Mouse (Mus musculus): ENCODE measurements around the gene Ccdc126. TPM values are rescaled to one million over a fixed set of nuclear protein-coding genes. Genes with fewer than 3 reads are reported as not detected.

Ccdc126 gene
- polyA plus RNA-seq, 1 experiment from 2014 or later = 4.3 TPM

DNA sequence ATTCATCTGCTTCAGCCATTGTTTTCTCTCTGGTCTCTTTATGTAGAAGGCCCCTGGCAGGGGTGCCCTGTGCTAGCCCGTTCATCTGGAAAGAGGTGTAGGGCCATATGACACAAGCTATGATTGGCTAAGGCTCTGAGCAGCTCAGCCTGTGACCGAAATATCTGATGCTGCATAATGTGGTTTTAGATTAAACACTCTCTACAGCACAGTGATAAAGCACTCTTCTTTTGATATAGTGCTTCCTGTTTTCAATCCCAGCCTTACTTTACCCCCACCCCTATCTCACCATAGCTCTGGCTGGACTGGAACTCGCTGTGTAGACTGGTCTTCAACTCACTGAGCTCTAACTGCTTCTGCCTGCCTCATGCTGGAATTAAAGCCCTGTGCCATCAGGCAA lies 2.3 kb downstream of the Ccdc126 start:
- Histone ChIP-seq H3K4me1 (peaks cover 26% of the 10 kb centered on the region), H3K36me3 (replicated peaks) (no peaks in the 10 kb centered on the region), H3K27ac (no peak overlapping the region), H3K27me3 (ENCODE audit: poor library complexity, severe bottlenecking) (no peaks in the 10 kb centered on the region), H3K4me3 (no peak overlapping the region), H3K9me3 (no peaks in the 10 kb centered on the region)
- WGBS = 85% methylated on average over 3 of the region's 3 CpGs
- no peak for DNase-seq (ENCODE audit: extremely low spot score, low spot score)

DNA sequence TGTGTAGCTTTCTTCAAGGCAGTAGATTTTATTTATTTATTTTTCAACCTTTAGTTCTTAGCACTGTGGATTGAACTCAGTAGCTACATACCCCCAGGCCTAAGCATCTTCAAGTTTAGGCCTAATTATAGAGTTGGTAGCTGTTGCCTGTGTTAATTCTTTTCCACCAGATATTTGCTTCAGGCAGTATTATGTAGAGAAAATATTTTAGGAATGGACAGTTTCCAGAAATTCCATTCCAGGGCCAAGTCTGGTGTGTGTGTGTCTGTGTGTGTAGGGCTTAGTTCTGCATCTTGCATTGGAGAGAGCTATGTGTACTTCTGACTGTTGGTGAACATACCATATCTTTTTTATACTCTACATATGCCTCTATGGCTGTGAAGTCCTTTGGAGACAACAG lies 3.0 kb downstream of the Ccdc126 start:
- Histone ChIP-seq H3K9me3 (no peaks in the 10 kb centered on the region), H3K27me3 (ENCODE audit: poor library complexity, severe bottlenecking) (no peaks in the 10 kb centered on the region), H3K36me3 (replicated peaks) (no peaks in the 10 kb centered on the region), H3K4me3 (no peak overlapping the region), H3K4me1 (peaks cover 26% of the 10 kb centered on the region), H3K27ac (no peak overlapping the region)
- DNase-seq (ENCODE audit: extremely low spot score, low spot score) = no peak

DNA sequence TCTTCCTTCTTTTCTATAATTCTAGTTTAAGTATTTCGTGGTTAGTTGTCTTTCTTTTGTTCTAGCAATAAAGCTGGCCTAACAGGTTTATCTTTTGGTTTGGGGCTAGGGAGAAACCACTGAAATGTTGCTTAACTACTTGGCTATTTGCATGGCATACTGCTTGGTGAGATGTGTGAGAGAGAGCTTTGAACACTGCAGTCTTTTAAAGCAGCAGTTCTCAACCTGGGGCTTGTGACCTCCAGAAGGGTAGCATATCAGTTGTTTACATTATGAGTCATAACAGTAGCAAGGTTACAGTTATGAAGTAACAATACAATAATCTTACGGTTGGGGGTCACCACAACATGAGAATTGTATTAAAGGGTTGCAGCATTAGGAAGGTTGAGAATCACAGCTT lies 3.9 kb downstream of the Ccdc126 start:
- peaks cover 26% of the 10 kb centered on the region for H3K4me1 ChIP-seq
- H3K27ac ChIP-seq = no peak overlapping the region
- no peak for DNase-seq (ENCODE audit: extremely low spot score, low spot score)
- no peaks in the 10 kb centered on the region for H3K27me3 ChIP-seq (ENCODE audit: poor library complexity, severe bottlenecking)
- H3K4me3 ChIP-seq = no peak overlapping the region
- WGBS = 61% methylated on average over 2 of the region's 2 CpGs
- H3K9me3 ChIP-seq = no peaks in the 10 kb centered on the region
- H3K36me3 ChIP-seq (replicated peaks) = no peaks in the 10 kb centered on the region

DNA sequence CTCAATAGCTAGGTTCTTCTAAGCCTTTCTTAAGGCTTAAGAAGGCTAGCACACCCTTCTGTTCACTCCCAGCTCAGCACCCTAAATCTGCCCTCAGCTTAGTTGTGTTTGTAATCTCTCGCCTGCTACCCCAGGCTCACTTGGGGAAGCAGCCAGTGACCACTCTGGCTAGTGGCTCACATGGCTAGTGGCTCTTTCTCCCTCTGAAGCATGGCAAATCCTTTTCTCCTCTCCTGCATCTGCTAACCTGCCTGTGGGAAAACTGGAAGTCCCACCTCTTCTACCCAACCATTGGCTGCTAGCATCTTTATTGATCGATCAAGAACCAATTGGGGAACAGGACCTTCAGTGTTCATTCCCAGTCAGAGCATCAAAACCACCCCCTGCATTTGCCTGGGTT lies 5.5 kb downstream of the Ccdc126 start:
- no peak for DNase-seq (ENCODE audit: extremely low spot score, low spot score)
- Histone ChIP-seq H3K4me1 (peaks cover 20% of the 10 kb centered on the region), H3K27me3 (ENCODE audit: poor library complexity, severe bottlenecking) (no peaks in the 10 kb centered on the region), H3K27ac (peak overlapping the region; percentile 44; the same call in 1 of the 2 replicates), H3K9me3 (no peaks in the 10 kb centered on the region), H3K36me3 (replicated peaks) (no peaks in the 10 kb centered on the region), H3K4me3 (no peak overlapping the region)
- 58% methylated on average over 2 of the region's 2 CpGs for WGBS

DNA sequence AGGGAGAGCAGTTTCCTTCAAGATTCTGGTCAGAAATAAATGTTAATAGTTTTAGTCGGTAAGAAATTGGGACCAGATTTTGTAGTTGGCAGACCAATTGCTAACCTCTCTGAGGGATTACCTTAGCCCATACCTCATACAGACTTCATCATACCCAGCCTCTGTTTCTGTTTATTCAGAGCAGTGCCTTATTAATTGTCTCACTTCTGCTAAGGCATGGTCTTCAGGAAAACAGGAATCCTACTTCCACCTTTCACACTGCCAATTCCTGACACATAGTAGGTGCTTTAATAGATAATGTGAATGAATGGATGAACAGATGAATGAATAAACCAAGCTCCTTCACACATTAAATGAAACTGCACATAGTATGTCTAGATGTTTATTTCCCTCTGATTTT lies 6.2 kb downstream of the Ccdc126 start:
- no peak for DNase-seq (ENCODE audit: extremely low spot score, low spot score)
- H3K9me3 ChIP-seq = no peaks in the 10 kb centered on the region
- H3K27ac ChIP-seq = no peak overlapping the region
- H3K4me3 ChIP-seq = no peak overlapping the region
- no peaks in the 10 kb centered on the region for H3K36me3 ChIP-seq (replicated peaks)
- peaks cover 12% of the 10 kb centered on the region for H3K4me1 ChIP-seq
- H3K27me3 ChIP-seq (ENCODE audit: poor library complexity, severe bottlenecking) = no peaks in the 10 kb centered on the region
- 83% methylated on average over 1 of the region's 1 CpGs for WGBS

DNA sequence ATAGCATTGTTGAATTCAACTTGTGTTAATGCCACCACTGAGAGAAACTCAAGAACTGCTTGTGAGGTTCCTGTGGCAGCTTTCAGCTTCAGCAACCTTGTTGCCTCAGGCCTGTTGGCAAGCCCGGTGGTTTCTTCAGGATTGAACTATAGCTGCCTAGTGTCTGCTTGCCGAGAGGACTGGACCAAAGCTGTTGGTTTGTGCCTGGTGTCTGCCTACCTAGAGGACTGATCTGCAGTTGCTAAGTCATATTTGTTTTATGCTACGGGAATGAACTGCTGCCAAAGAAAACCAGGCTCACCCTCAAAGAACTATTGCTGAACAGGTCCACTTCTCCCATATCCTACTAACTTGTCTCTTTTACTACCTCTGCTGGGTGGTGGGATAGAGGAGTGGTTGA lies 7.8 kb downstream of the Ccdc126 start:
- H3K27ac ChIP-seq = no peak overlapping the region
- 87% methylated on average over 3 of the region's 3 CpGs for WGBS
- DNase-seq (ENCODE audit: extremely low spot score, low spot score) = no peak
- peaks cover 8% of the 10 kb centered on the region; the same call in 1 of the 2 replicates for H3K4me1 ChIP-seq
- H3K27me3 ChIP-seq (ENCODE audit: poor library complexity, severe bottlenecking) = no peaks in the 10 kb centered on the region
- H3K36me3 ChIP-seq (replicated peaks) = no peaks in the 10 kb centered on the region
- H3K9me3 ChIP-seq = no peaks in the 10 kb centered on the region
- H3K4me3 ChIP-seq = no peak overlapping the region

DNA sequence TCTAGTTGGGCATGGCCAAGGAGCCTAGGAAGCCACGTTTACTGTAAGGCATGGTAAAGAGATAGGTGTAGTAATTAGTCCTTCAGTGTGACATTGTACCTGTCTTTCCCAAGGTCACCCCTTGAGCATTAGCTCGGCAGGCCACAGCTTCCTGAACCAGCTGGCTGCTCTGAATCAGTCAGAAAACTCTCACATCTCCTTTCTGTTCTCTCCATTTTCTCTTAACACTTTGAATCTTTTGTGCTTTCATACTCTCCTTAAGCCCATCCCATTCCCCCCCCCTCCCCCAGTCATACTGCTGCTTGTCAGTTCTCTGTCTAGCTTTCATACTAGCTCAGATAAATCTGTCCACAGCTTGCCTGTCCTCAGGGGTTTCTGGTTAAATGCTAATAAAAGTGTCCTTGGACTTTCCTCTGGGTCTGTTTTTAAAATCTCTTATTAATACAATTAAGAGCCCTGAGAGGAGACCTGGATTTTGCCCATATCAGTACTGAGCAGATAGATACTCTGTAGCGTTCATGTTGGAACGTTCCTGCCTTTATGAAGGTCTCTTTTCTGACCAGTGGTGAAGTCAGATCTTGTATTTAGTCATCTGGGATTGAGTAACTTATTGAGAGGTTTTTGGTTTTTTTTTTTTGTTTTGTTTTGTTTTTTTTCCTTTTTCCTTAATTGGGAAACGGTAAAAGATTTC lies 12.4 kb downstream of the Ccdc126 start:
- no peaks in the 10 kb centered on the region for H3K4me1 ChIP-seq
- H3K27ac ChIP-seq = no peak overlapping the region
- WGBS = 84% methylated on average over 5 of the region's 5 CpGs
- no peaks in the 10 kb centered on the region for H3K36me3 ChIP-seq (replicated peaks)
- H3K9me3 ChIP-seq = no peaks in the 10 kb centered on the region
- DNase-seq (ENCODE audit: extremely low spot score, low spot score) = no peak
- no peaks in the 10 kb centered on the region for H3K27me3 ChIP-seq (ENCODE audit: poor library complexity, severe bottlenecking)
- H3K4me3 ChIP-seq = no peak overlapping the region

DNA sequence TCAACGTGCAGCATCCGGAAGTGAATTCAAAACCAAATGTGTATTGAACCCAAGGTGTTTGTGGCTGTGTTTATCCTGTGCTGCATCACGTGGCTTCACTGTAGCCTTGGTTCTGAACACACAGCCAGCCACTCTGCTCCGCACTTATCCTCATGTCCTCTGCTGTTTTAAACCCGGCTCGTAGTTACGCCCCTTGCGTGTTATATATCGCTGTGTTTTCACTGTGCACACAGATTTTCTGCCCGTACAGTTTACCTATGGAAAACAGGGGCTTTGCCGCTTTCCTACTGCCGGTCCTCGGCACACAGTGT lies 12.9 kb downstream of the Ccdc126 start:
- Histone ChIP-seq H3K27ac (no peak overlapping the region), H3K27me3 (ENCODE audit: poor library complexity, severe bottlenecking) (no peaks in the 10 kb centered on the region), H3K9me3 (no peaks in the 10 kb centered on the region), H3K36me3 (replicated peaks) (no peaks in the 10 kb centered on the region), H3K4me1 (peaks cover under 1% of the 10 kb centered on the region; the same call in 1 of the 2 replicates), H3K4me3 (no peak overlapping the region)
- DNase-seq (ENCODE audit: extremely low spot score, low spot score) = no peak
- WGBS = 81% methylated on average over 13 of the region's 13 CpGs

DNA sequence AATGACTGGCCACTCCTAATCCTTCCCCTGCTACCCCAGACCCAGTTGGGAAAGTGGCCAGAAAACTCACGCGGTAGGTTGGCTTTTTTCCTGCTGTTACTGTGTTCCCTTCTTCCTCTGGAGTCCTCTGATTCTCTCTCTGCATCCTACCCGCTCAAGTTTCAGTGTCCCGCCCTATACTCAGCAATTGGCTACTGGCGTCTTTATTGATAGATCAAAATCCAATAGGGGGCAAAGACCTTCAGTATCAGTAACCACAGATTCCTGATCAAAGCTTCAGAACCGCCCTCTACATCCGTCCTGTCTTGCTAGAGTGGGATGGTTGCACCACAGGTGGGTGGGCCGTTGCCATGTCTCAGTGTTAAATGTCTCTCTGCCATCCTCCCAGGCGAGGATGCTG lies 19.5 kb downstream of the Ccdc126 start:
- Histone ChIP-seq H3K36me3 (replicated peaks) (no peaks in the 10 kb centered on the region), H3K9me3 (no peaks in the 10 kb centered on the region), H3K27ac (peak overlapping the region; percentile 56; the same call in 1 of the 2 replicates), H3K27me3 (ENCODE audit: poor library complexity, severe bottlenecking) (no peaks in the 10 kb centered on the region), H3K4me1 (peaks cover 16% of the 10 kb centered on the region), H3K4me3 (peak overlapping the region; percentile 23)
- peak; percentile 34 for DNase-seq (ENCODE audit: extremely low spot score, low spot score)
- WGBS = 14% methylated on average over 9 of the region's 9 CpGs

DNA sequence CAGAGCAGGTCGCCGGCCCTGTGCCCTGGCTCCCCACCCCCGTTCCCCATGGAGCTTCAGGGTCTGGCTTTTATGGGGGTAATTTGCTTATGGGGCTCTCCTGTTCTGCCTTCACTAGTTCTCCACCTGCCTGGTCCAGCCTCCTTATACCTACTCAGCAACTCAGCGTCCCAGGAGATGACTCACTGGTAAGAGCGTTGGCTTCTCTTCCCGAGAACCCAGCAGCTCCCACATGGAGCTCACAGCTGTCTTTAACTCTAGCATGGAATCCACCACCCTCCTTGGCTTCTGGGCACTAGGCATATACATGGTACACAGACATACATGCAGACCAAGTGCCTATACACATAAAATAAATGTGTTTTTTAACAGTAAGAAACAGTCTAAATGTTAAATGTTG lies 20.1 kb downstream of the Ccdc126 start:
- H3K36me3 ChIP-seq (replicated peaks) = no peaks in the 10 kb centered on the region
- H3K27ac ChIP-seq = peak overlapping the region; percentile 56; the same call in 1 of the 2 replicates
- no peaks in the 10 kb centered on the region for H3K9me3 ChIP-seq
- H3K4me3 ChIP-seq = peak overlapping the region; percentile 23
- WGBS = 46% methylated on average over 6 of the region's 6 CpGs
- no peaks in the 10 kb centered on the region for H3K27me3 ChIP-seq (ENCODE audit: poor library complexity, severe bottlenecking)
- H3K4me1 ChIP-seq = peaks cover 16% of the 10 kb centered on the region
- no peak for DNase-seq (ENCODE audit: extremely low spot score, low spot score)

DNA sequence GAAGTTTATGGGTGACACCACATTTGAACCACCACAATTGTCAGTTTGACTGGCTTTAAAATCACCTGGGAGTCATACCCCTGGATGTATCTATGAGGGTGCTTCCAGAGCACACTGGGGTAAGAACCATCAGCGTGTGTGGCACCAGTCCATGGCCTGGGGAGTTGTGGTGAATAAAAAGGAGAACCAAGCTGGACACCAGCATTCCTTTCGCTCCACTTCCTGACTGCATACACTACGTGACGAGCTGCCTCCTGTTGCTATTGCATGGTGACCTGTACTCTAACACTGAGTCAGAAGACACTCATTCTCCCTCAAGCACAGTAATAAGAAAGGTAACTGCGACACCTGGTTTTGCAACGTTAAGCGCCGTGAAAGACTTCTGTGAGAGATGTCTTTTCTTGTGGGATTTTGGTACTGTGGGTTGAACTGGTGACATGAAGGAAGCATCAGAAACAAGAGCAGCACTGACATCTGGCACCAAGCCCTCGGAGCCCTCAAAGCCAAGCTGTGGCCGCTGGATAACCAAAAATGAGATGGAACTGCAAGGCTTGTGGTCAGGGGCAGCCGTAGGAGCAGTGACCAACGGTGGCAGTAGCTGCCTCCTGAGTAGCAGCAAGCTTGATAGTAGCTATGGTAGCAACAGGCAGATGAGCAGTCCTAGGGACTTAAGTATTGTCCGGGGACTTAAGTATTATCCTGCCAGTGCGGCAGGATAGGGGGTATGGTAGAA lies 24.8 kb downstream of the Ccdc126 start:
- Histone ChIP-seq H3K36me3 (replicated peaks) (no peaks in the 10 kb centered on the region), H3K27me3 (ENCODE audit: poor library complexity, severe bottlenecking) (no peaks in the 10 kb centered on the region), H3K9me3 (no peaks in the 10 kb centered on the region), H3K4me3 (no peak overlapping the region), H3K27ac (no peak overlapping the region), H3K4me1 (peaks cover 3% of the 10 kb centered on the region)
- no peak for DNase-seq (ENCODE audit: extremely low spot score, low spot score)
- WGBS = 83% methylated on average over 14 of the region's 14 CpGs

DNA sequence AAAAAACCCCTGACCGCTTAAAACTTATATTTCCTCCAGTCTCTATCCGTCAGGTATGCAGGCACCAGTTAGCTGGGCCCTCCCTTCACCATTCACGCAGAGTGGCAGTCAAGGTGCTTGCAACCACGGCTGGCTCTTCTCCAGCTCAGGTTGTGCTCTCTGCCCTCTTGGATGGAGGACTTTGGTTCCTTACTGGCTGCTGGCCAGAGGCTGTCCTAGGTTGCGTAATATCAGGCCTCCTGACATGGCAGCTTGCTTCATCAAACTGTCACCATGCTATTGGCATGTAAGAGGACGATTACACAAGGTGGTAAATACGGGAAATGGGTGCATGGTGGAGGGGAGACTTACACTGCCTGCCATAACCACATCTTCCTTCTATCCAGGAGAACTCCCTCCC lies 30.8 kb downstream of the Ccdc126 start:
- Histone ChIP-seq H3K27ac (no peak overlapping the region), H3K9me3 (no peaks in the 10 kb centered on the region), H3K36me3 (replicated peaks) (no peaks in the 10 kb centered on the region), H3K27me3 (ENCODE audit: poor library complexity, severe bottlenecking) (no peaks in the 10 kb centered on the region), H3K4me3 (no peak overlapping the region), H3K4me1 (no peaks in the 10 kb centered on the region)
- 93% methylated on average over 7 of the region's 7 CpGs for WGBS
- no peak for DNase-seq (ENCODE audit: extremely low spot score, low spot score)

DNA sequence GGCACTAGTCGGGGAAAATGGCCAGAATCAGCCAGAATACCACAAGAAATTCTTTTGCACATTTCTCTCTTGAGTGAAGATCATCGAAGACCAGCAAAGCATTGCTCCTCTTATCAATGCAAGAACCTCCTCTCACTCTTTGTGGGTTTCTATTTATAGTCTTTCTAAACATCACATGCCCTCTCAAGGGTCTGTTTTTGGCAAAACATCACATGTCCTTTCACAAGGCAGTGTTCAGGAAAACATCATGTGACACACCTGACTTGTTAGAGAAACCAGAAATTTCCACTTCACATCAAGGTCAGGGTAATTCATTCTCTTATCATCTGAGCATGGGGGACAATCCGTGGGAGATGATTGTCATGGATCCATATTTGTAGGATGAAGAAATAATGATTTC lies 35.5 kb downstream of the Ccdc126 start:
- Histone ChIP-seq H3K9me3 (no peaks in the 10 kb centered on the region), H3K27ac (no peak overlapping the region), H3K27me3 (ENCODE audit: poor library complexity, severe bottlenecking) (no peaks in the 10 kb centered on the region), H3K4me3 (no peak overlapping the region), H3K4me1 (no peaks in the 10 kb centered on the region), H3K36me3 (replicated peaks) (no peaks in the 10 kb centered on the region)
- WGBS = 90% methylated on average over 3 of the region's 3 CpGs
- DNase-seq (ENCODE audit: extremely low spot score, low spot score) = no peak
